Mouse (Mus musculus): Measurements from ENCODE around the gene Nrcam. TPM values are rescaled to one million over a fixed set of nuclear protein-coding genes. Genes with fewer than 3 reads are reported as not detected.

Nrcam gene
- total RNA-seq, 1 experiment from 2014 or later = not detected

DNA sequence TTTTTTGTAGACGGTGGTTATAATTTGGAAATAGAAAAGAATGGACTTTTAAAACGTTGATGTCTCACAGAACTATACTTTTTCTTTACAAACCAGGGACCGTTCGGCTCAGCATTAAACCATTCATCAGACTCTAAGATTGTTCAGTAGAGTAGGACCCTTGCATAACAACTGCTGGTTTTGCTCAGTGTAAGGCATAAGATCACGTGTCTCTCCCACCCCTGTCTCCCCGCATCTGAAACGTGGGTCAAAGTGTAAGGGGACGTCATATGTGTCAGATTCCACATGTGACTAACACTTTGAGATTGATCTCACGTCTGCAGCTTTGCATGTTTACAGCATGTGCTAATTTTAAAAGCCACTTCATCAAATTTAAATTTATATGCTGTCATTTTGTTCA is 219.8 kb downstream of the Nrcam start:
- no peak for ATAC-seq (ENCODE audit: extremely low read depth, insufficient number of reproducible peaks, low FRiP score, poor library complexity, severe bottlenecking)

DNA sequence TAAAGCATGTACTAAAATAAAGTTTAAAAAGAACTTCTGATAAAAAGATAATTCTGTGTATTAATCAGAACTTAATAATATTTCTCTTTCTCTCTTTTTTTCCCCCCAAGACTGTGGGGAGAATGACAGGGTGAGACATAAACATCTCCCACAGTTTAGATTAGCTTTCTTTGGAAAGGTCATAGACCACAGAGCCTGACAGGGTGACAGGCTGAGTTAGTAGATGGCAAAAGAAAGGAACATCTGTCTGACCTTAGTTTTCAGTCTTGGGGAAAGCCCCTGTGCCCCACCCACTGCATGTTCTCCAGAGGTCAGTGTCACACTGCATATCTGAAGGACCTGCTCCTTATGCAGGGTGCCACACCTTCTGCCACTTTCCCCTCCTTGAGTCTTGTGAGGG is 222.9 kb downstream of the Nrcam start:
- ATAC-seq (ENCODE audit: extremely low read depth, insufficient number of reproducible peaks, low FRiP score, poor library complexity, severe bottlenecking) = no peak

DNA sequence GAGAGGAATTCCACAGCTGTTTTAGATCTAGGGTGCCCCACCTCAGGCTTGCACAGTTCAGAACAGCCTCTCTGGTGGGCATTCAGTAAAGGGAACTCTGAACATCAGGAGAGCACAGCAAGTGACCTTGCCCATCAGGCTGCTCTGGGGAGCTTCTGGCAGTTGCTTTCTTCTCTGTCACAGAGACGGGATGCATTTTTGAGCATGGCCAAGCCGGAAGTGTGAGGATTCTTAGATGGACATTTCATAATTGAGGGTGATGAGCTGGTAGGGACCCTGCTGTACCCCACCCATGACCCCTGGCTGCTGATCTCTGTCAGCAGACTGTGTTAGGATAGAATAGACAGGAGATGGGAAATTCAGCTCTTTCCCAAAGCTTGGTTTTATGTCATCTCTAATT is 225.4 kb downstream of the Nrcam start:
- no peak for ATAC-seq (ENCODE audit: extremely low read depth, insufficient number of reproducible peaks, low FRiP score, poor library complexity, severe bottlenecking)

- ATAC-seq (ENCODE audit: extremely low read depth, insufficient number of reproducible peaks, low FRiP score, poor library complexity, severe bottlenecking) = no peak
These were observed 226.1 kb downstream of the Nrcam start for GRCm38 (mm10) chr12:44554808-44555207.

DNA sequence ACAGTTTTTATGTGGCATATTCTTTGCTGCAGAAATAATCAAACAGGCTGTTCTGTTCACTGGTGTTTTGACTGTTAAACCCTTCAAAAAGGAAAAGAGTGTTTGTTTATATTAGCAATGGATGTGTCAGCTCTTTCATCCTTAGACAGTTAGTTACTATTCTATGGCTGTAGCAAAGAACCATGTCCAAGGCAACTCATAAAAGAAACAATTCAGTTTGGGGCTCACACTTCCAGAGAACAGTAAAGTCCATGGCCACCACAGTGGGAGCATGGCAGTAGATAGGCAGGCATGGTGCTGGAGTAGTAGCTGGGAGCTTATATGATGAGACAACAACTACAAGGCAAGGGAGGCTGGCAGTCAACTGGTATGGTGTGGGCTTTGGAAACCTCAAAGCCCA is 231.3 kb downstream of the Nrcam start:
- ATAC-seq (ENCODE audit: extremely low read depth, insufficient number of reproducible peaks, low FRiP score, poor library complexity, severe bottlenecking) = no peak

DNA sequence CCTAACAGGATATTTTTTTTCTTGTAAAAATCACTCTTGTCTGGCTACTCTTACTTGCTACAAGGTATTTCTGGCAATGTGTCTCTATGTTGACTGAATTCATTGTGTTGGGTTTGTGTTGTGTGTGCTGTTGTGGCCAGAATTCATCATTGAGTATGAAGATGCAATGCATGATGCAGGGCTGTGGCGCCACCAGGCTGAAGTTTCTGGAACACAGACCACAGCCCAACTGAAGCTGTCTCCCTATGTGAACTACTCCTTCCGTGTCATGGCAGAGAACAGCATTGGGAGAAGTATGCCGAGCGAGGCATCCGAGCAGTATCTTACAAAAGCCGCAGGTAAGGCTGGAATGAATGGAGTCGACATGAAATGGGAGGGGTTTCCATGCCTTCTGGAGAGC is 241.4 kb downstream of the Nrcam start:
- ATAC-seq (ENCODE audit: extremely low read depth, insufficient number of reproducible peaks, low FRiP score, poor library complexity, severe bottlenecking) = no peak

DNA sequence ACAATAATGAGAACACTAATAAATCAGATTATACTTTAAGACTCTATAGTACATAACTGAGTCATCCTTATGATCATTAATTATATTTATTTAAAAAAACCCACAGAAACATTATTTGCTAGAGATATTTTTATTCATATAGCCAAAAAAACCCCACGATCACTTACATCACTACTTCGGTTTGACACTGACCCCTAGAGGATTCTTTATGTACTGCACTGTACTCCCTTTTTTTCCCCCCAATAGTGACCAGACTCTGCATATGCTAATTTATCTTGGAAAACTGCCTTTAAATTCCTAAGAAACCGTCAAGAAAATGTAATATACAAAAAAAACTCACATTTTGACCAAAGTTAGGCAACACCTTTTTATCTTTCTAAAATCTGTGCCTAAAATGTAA is 244.0 kb downstream of the Nrcam start:
- ATAC-seq (ENCODE audit: extremely low read depth, insufficient number of reproducible peaks, low FRiP score, poor library complexity, severe bottlenecking) = no peak

GRCm38 (mm10) chr12:44574167-44574566 is 245.5 kb downstream of the Nrcam start:
- no peak for ATAC-seq (ENCODE audit: extremely low read depth, insufficient number of reproducible peaks, low FRiP score, poor library complexity, severe bottlenecking)

- no peak for ATAC-seq (ENCODE audit: extremely low read depth, insufficient number of reproducible peaks, low FRiP score, poor library complexity, severe bottlenecking)
These were observed 272.9 kb downstream of the Nrcam start for GRCm38 (mm10) chr12:44601410-44602149.

GRCm38 (mm10) chr12:44602269-44602957 is 273.7 kb downstream of the Nrcam start:
- ATAC-seq (ENCODE audit: extremely low read depth, insufficient number of reproducible peaks, low FRiP score, poor library complexity, severe bottlenecking) = no peak

- ATAC-seq (ENCODE audit: extremely low read depth, insufficient number of reproducible peaks, low FRiP score, poor library complexity, severe bottlenecking) = no peak
These were observed 274.3 kb downstream of the Nrcam start for GRCm38 (mm10) chr12:44602958-44603331.

DNA sequence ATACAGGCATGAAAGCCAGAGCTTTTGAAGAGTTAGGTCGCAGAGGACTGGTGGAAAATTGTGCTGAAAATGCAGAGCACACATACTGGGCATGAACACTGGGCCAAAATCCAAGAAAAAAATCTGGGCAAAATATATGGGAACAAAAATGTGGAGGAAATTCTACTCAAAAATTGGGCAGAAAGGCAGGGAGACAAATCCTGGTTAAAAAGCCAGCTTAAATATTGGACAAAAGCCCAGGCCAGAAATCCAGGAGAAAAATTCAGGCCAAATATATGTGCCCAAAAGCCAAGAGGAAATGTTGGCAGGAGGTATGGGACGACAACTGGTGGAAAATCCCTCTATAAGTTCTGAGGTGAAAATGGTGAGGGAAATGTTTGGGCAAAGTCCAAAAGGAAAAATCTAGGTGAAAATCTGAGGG is 288.3 kb downstream of the Nrcam start:
- ATAC-seq (ENCODE audit: extremely low read depth, insufficient number of reproducible peaks, low FRiP score, poor library complexity, severe bottlenecking) = no peak

- no peak for ATAC-seq (ENCODE audit: extremely low read depth, insufficient number of reproducible peaks, low FRiP score, poor library complexity, severe bottlenecking)
These were observed 288.8 kb downstream of the Nrcam start for GRCm38 (mm10) chr12:44617488-44617887.

- ATAC-seq (ENCODE audit: extremely low read depth, insufficient number of reproducible peaks, low FRiP score, poor library complexity, severe bottlenecking) = no peak
These were observed 310.7 kb downstream of the Nrcam start for GRCm38 (mm10) chr12:44639341-44639921.

- no peak for ATAC-seq (ENCODE audit: extremely low read depth, insufficient number of reproducible peaks, low FRiP score, poor library complexity, severe bottlenecking)
These were observed 311.9 kb downstream of the Nrcam start for GRCm38 (mm10) chr12:44640579-44640978.

Other genes starting within 250 kb of the Nrcam start
- gene Dnajb9, start 118.6 kb upstream of the Nrcam start, total RNA-seq (2017) = 51.6 and 56.7 TPM in 2 replicates
- gene Pnpla8, start 107.5 kb upstream of the Nrcam start, total RNA-seq (2017) = 40.8 and 46.0 TPM in 2 replicates

Data from neutrophil, adult 5-6 weeks (primary cell).